Mouse (Mus musculus) E14TG2a.4 (cell line): ENCODE results near the gene Nrd1.

Experiments used
- H3K27me3 ChIP-seq: 2 replicates; pipeline ENCODE4 v1.6.1; 2014; ENCODE audit warnings: low read length, control low read depth; ENCODE audit not compliant: insufficient read depth
- H3K36me3 ChIP-seq: 2 replicates; pipeline ENCODE4 v1.6.1; 2014; ENCODE audit warnings: low read length, control low read depth; ENCODE audit not compliant: insufficient read depth
- H3K4me1 ChIP-seq: replicated peaks from 2 replicates; pipeline ENCODE4 v1.6.1; 2014; ENCODE audit warnings: low read depth, low read length, control low read depth
- H3K4me3 ChIP-seq: replicated peaks from 2 replicates; pipeline ENCODE4 v1.5.1; 2014; ENCODE audit warnings: mild to moderate bottlenecking, low read length
- H3K9me3 ChIP-seq: 2 replicates; pipeline ENCODE4 v1.6.1; 2014; ENCODE audit warnings: low read length, control low read depth
- CTCF ChIP-seq: conservative IDR thresholded peaks from 2 replicates; pipeline ENCODE4 v1.5.1; 2014; ENCODE audit warnings: low read length
- NANOG ChIP-seq: IDR thresholded peaks from 2 replicates; pipeline ENCODE4 v1.6.1; 2014; ENCODE audit warnings: borderline replicate concordance, low read length, mixed read lengths
- POU5F1 ChIP-seq: IDR thresholded peaks from 2 replicates; pipeline ENCODE4 v1.6.1; 2014; ENCODE audit warnings: low read length, borderline replicate concordance

The Nrd1 gene

GRCm38 (mm10) chr4:108986833-108987472 lies 13.5 kb upstream of the Nrd1 start:
- H3K4me1 ChIP-seq, result peaks cover 42% of the 10 kb centered on the region
- no peaks in the 10 kb centered on the region for H3K9me3 ChIP-seq
- H3K27me3 ChIP-seq, result peaks cover 7% of the 10 kb centered on the region
- no peaks in the 10 kb centered on the region for H3K36me3 ChIP-seq
- H3K4me3 ChIP-seq, result no peak overlapping the region
- TF ChIP-seq POU5F1 (no peak), NANOG (no peak), CTCF (peak; percentile 48)

GRCm38 (mm10) chr4:108987473-108987842 lies 13.0 kb upstream of the Nrd1 start:
- Histone ChIP-seq H3K36me3 (no peaks in the 10 kb centered on the region), H3K4me1 (peaks cover 45% of the 10 kb centered on the region), H3K4me3 (no peak overlapping the region), H3K9me3 (no peaks in the 10 kb centered on the region), H3K27me3 (peaks cover 4% of the 10 kb centered on the region)
- TF ChIP-seq NANOG (no peak), CTCF (no peak), POU5F1 (no peak)

GRCm38 (mm10) chr4:108989430-108989829 lies 11.0 kb upstream of the Nrd1 start:
- H3K4me3 ChIP-seq, result 0 out of 2 replicates have a peak overlapping the region, but pooled peaks have one; percentile 8
- no peaks in the 10 kb centered on the region for H3K27me3 ChIP-seq
- H3K36me3 ChIP-seq, result no peaks in the 10 kb centered on the region
- no peaks in the 10 kb centered on the region for H3K9me3 ChIP-seq
- peaks cover 52% of the 10 kb centered on the region for H3K4me1 ChIP-seq
- no peak for TF ChIP-seq POU5F1
- no peak for TF ChIP-seq NANOG
- TF ChIP-seq CTCF, result no peak

- peaks cover 52% of the 10 kb centered on the region for H3K4me1 ChIP-seq
- no peaks in the 10 kb centered on the region for H3K9me3 ChIP-seq
- H3K4me3 ChIP-seq, result 0 out of 2 replicates have a peak overlapping the region, but pooled peaks have one; percentile 8
- no peak for TF ChIP-seq POU5F1
- no peaks in the 10 kb centered on the region for H3K27me3 ChIP-seq
- H3K36me3 ChIP-seq, result no peaks in the 10 kb centered on the region
These were observed 10.4 kb upstream of the Nrd1 start for GRCm38 (mm10) chr4:108990032-108990431.

- Histone ChIP-seq H3K4me3 (no peak overlapping the region), H3K27me3 (no peaks in the 10 kb centered on the region), H3K9me3 (no peaks in the 10 kb centered on the region), H3K36me3 (no peaks in the 10 kb centered on the region), H3K4me1 (peaks cover 52% of the 10 kb centered on the region)
- TF ChIP-seq NANOG, result no peak
- TF ChIP-seq CTCF, result no peak
- TF ChIP-seq POU5F1, result no peak
These were observed 9.9 kb upstream of the Nrd1 start for GRCm38 (mm10) chr4:108990571-108990970.

GRCm38 (mm10) chr4:108991811-108992210 lies 8.6 kb upstream of the Nrd1 start:
- Histone ChIP-seq H3K9me3 (no peaks in the 10 kb centered on the region), H3K4me3 (no peak overlapping the region), H3K36me3 (no peaks in the 10 kb centered on the region), H3K4me1 (peaks cover 50% of the 10 kb centered on the region), H3K27me3 (no peaks in the 10 kb centered on the region)
- TF ChIP-seq NANOG (no peak), CTCF (no peak), POU5F1 (no peak)

- Histone ChIP-seq H3K9me3 (no peaks in the 10 kb centered on the region), H3K4me3 (no peak overlapping the region), H3K36me3 (no peaks in the 10 kb centered on the region), H3K4me1 (peaks cover 38% of the 10 kb centered on the region), H3K27me3 (no peaks in the 10 kb centered on the region)
- no peak for TF ChIP-seq NANOG
- TF ChIP-seq CTCF, result no peak
- no peak for TF ChIP-seq POU5F1
These were observed 7.5 kb upstream of the Nrd1 start for GRCm38 (mm10) chr4:108992978-108993377.

- no peaks in the 10 kb centered on the region for H3K9me3 ChIP-seq
- H3K4me3 ChIP-seq, result peak overlapping the region; percentile 97
- no peak for TF ChIP-seq POU5F1
- no peak for TF ChIP-seq NANOG
- TF ChIP-seq CTCF, result no peak
- H3K4me1 ChIP-seq, result peaks cover 36% of the 10 kb centered on the region
- H3K36me3 ChIP-seq, result peaks cover 16% of the 10 kb centered on the region
- no peaks in the 10 kb centered on the region for H3K27me3 ChIP-seq
These were observed 506 bp downstream of the Nrd1 start for GRCm38 (mm10) chr4:109000961-109001360.

GRCm38 (mm10) chr4:109008046-109008445 lies 7.6 kb downstream of the Nrd1 start:
- H3K4me3 ChIP-seq, result no peak overlapping the region
- no peaks in the 10 kb centered on the region for H3K27me3 ChIP-seq
- no peaks in the 10 kb centered on the region for H3K9me3 ChIP-seq
- peaks cover 12% of the 10 kb centered on the region for H3K4me1 ChIP-seq
- H3K36me3 ChIP-seq, result peaks cover 23% of the 10 kb centered on the region
- TF ChIP-seq POU5F1, result no peak
- no peak for TF ChIP-seq CTCF
- no peak for TF ChIP-seq NANOG
